Mouse (Mus musculus) MEL (cell line): ENCODE measurements around the gene Rtn4rl1.

ENCODE experiments used
- CTCF ChIP-seq, 3 experiments: IDR thresholded peaks in 2 of 3; conservative IDR thresholded peaks in 1 of 3; 2 replicates each; pipeline ENCODE4 v1.5.1; 2011 to 2012; ENCODE audit warnings: low read length in 3 of 3, low read depth in 2 of 3, mild to moderate bottlenecking in 2 of 3, improper control_type of control experiment in 1 of 3, inconsistent platforms in 1 of 3, mixed read lengths in 1 of 3, moderate library complexity in 1 of 3; ENCODE audit not compliant: control insufficient read depth in 1 of 3, insufficient read depth in 1 of 3, poor library complexity in 1 of 3, severe bottlenecking in 1 of 3
- GATA1 ChIP-seq: IDR thresholded peaks from 2 replicates; pipeline ENCODE4 v1.6.1; 2011; ENCODE audit warnings: low read depth, low read length, improper control_type of control experiment
- POLR2AphosphoS2 ChIP-seq: IDR thresholded peaks from 2 replicates; pipeline ENCODE4 v1.6.1; 2011; ENCODE audit warnings: low read length, improper control_type of control experiment
- TAL1 ChIP-seq: IDR thresholded peaks from 2 replicates; pipeline ENCODE4 v1.6.1; 2012; ENCODE audit warnings: mild to moderate bottlenecking, inconsistent platforms, low read length, moderate library complexity, mixed read lengths

GRCm38 (mm10) chr11:75263274-75263963 lies 69.8 kb downstream of the Rtn4rl1 start:
- TF ChIP-seq TAL1 (no peak), GATA1 (no peak), POLR2AphosphoS2 (no peak), CTCF (IDR thresholded peaks at IDR 0.05 in 2 of 3, conservative IDR thresholded peaks at IDR 0.05 in 1 of 3; ENCODE audit: control insufficient read depth in 1 of 3, insufficient read depth in 1 of 3, low read depth in 2 of 3, low read length in 3 of 3, poor library complexity in 1 of 3, severe bottlenecking in 1 of 3) (no peak)
